Mouse (Mus musculus) olfactory bulb, adult 2 months (tissue): ENCODE measurements at regions not wholly inside any gene's neighbourhood (a gene's known extent, or its start where the extent isn't known, plus 50 kb on each side); places are given as distances from the start of the nearest gene placed in this dataset.

Source experiments
- CTCF ChIP-seq: fragments of 200-500 bp; IDR thresholded peaks from 2 replicates; pipeline ENCODE4 v1.5.1; 2012; ENCODE audit warnings: low read depth, mild to moderate bottlenecking, low read length, moderate library complexity; ENCODE audit not compliant: insufficient read depth
- POLR2A ChIP-seq: fragments of 200-500 bp; IDR thresholded peaks from 2 replicates; pipeline ENCODE4 v1.6.1; 2012; ENCODE audit warnings: mild to moderate bottlenecking, low read depth, low read length, moderate library complexity; ENCODE audit not compliant: insufficient read depth

DNA sequence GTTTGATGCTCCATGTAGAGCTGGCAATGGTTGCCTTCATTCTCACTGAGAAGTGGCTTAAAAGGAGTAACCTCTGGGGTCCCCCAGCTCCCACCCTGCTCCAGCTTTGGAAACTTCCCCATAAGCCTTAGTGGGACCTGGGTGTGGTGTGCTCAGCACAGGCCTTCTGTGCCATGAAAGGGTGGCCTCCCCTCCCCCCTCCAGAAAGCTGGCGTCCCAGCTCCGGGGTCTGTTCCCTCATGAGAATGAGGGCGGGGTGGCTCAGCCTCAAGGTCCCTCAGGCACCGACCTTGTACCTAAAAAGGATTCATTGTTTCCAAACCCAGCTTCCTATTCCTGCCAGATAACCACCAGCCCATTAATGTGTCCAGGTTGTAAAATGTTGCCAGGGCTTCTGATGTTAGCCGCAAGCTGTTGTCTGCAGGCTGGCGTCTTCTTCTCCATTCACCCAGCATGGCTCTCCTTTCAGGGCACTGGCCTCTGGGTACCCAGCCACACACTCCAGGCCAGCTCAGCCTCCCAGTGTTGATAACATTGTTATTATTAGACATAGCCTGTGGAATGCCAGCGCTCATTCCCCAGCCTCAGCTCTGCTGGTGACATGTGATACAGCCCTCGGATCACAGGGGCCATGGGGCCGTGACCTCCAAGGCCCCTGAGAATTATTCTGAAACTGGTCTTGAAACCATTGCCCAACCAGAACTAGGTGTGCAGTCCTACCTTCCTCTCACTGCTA, 108.8 kb downstream of the Prox1 start:
- TF ChIP-seq POLR2A, result no peak
- no peak for TF ChIP-seq CTCF
